Mouse (Mus musculus) ZHBTc4 (cell line): ENCODE results near the gene Elovl2.
A peak's percentile ranks its signal among the peaks of the same experiment; 100 is the strongest.

Experiments used
- DNase-seq: peaks from one replicate; pipeline ENCODE4 v3.0.0-alpha.2; 2011; ENCODE audit warnings: low read depth, low spot score

Elovl2 gene

DNA sequence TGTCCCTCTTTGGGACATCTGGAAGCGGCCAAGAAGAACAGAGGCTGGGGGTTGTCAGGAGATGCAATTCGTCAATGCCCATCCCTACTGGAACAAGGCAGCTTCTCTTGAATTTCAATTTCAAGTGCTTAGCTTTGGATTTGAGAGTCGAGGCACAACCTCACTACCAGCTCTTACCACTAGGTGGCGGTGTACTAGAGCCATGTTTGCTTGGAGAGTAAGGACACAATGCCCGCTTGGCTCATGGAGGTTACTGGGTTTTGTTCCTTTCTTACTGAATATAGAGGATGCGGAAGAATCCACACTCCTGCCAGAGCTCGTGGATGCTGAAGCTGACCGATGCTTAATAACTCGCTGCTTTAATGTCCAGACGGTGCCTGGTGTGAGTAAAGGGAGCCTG is 73.9 kb downstream of the Elovl2 start:
- DNase-seq = peak; percentile 96

GRCm38 (mm10) chr13:41145433-41145970 is 74.7 kb downstream of the Elovl2 start:
- DNase-seq = peak; percentile 98

- peak; percentile 88 for DNase-seq
Measured at GRCm38 (mm10) chr13:41134901-41135300, 85.3 kb downstream of the Elovl2 start.
